Mouse (Mus musculus): Measurements from ENCODE around the gene Rbm6.

Rbm6 gene

DNA sequence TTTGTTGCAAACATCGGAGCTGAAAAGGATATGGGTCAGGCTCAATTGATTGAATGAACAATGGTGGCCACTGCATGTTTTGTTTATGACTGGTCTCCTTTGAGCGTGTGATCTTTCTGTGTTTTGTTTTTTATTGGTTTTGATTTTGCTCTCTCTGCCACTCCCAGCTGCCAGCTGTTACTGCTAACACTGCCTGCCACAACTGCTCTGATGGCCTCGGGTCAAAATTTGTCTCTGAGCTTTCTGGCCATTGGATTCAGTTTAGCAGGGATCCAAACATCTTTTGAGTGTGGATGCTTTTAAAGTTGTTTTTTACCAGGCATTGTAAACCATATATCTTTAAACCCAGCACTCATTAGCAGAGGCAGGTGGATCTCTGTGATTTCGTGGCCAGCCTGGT, 7.4 kb upstream of the Rbm6 start:
- DNase-seq (ENCODE audit: low read depth, low spot score): no peak

DNA sequence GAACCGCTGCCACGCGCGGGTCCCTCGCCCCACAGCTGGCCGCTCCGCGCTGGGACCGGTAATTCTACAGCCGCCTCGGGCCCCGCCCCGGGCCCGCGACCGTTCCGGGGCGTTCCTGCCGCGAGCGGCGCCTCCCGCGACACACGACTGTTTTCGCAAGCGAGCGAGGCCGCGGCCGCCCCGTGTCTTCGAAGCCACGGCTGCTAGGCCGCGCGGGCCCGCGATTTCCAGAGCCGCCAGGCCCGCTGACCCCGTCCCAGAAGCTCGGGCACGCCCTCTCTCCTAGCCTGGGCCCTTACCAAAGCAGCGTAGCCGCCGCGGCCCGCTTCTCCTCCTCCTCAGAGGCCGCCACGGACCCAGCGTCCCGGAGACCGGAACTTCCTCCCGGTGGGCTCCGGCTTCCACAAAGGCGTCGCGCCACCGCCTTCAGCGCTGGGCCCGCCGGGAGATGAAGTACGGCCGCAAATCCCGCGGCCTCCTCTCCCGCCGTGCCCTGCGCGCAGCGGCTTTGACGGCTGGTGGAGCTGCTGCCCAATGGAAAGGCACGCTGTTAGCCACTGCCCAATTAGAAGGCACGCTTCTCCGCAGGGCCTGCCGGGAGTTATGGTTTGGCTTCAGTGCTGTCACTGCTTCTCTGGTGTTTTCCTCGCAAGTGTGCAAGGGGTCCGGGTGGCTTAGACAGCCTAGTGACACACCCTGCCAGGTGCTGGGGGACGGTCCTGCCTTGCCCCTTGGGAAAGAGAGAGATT, 513 bp downstream of the Rbm6 start:
- DNase-seq (ENCODE audit: low read depth, low spot score): peak; percentile 99

DNA sequence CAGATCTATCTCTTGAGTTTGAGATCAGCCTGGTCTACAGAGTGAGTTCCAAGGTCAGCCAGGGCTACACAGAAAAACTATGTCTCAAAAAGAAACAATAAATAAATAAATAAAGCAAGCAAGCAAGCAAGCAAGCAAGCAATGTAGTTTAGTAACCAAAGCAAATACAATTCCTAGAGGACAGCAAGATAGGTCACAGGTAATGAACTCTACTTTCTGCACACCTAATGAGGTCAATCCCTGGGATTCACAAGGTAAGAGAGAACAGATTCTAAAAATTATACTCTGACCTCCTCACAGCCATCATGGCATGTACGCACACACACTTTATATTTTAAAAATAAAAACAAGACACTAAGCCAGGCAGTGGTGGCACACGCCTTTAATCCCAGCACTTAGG, 7.0 kb downstream of the Rbm6 start:
- DNase-seq (ENCODE audit: low read depth, low spot score): no peak

DNA sequence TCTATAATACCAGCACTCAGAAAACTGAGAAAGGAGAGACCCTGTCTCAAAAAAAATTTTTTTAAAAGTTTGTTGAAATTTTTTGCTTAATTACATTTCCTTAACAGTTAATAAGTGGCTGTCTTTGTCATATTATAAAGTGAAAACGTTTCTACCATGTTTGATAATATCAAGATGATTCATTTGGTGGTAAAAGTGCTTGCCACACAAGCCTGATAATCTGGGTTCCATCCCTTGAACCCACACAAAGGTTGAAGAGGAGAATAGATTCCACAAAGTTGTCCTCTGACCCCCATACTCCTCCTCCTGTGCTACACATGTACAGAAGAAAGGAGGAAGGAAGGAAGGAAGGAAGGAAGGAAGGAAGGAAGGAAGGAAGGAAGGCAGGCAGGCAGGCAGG, 8.5 kb downstream of the Rbm6 start:
- no peak for DNase-seq (ENCODE audit: low read depth, low spot score)

DNA sequence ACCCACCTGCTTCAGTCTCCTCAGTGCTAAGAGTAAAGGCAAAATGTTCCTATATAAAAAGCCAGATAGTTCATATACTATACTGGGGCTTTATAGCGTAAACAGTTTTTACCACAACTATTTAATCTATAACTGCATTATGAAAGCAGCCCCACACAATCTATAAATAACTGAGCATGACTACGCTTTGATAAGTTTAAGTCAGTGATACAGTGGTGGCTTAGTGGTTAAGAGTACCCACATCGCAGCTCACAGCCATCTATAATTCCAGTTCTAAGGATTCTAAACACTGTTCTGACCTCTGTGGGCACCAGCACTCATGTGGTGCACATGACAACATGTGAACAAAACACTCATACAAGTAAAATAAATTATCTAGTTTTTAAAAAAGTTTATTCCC, 14.7 kb downstream of the Rbm6 start:
- DNase-seq (ENCODE audit: low read depth, low spot score): no peak

DNA sequence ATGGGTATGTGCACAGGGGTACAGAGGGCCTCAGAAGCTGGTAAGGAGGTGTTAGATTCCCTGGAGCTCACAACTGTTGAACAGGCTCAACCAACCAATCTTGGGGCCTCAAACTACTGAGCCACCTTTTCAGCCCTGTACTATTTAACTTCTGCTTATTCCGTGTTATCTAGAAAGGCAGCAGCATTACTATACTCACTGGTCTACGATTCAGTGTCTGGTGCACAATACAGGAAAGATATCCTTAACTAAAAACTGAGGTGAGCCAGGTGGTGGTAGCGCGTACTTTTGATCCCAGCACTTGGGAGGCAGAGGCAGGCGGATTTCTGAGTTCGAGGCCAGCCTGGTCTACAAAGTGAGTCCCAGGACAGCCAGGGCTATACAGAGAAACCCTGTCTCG, 24.1 kb downstream of the Rbm6 start:
- DNase-seq (ENCODE audit: low read depth, low spot score): no peak

DNA sequence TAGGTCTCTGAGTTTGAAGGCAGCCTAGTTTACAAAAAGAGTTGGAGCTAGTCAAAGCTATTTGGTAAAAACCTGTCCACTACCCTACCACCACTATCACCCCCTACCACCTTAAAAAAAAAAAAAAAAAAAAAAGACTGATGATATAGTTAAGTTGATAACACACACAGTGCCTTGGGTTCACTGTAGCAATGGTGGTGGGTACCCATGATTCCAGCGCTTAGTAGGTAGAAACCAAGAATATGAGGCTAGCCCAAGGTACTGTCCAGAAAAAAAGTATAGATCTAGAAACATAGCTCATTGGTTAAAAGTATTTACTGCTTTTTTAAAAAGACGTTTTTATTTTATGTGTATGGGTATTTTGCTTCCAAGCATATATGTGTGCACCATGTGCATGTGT, 30.3 kb downstream of the Rbm6 start:
- no peak for DNase-seq (ENCODE audit: low read depth, low spot score)

DNA sequence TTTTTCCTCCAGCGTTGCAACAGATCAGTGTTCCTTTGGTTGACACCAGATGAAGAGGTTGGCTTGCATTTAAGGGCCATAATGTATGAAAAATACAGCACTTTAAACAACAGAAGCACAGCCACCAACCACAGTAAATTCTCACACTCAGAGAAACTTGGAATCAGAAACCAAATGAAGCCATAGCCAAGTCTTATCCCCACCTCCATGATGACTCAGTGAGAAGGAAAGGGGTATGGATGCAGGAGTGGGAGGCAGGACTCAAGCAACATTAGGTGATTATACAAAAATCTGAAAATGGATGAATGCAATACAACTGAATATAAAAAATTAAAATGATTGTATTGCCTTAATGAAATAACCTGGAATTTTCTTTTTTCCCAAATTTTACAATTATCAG, 34.2 kb downstream of the Rbm6 start:
- DNase-seq (ENCODE audit: low read depth, low spot score): peak; percentile 59

DNA sequence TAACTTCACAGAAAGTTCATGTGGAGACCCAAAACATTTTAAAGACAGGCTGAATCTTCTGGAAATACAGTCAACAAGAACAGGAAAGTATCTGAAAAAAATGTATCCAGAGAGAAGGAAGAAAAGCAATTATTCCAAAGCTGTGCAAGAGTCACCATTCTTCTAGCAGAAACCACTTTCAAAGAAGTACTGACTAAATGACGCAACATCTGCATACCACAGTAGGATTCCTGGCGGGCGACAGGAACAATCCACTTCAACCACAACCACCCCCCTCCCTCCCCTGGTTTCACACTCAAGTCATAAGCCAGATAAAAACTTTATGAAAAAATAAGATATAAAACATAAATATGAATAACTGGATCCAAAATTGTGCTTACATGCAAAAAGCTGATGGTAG, 39.2 kb downstream of the Rbm6 start:
- no peak for DNase-seq (ENCODE audit: low read depth, low spot score)

DNA sequence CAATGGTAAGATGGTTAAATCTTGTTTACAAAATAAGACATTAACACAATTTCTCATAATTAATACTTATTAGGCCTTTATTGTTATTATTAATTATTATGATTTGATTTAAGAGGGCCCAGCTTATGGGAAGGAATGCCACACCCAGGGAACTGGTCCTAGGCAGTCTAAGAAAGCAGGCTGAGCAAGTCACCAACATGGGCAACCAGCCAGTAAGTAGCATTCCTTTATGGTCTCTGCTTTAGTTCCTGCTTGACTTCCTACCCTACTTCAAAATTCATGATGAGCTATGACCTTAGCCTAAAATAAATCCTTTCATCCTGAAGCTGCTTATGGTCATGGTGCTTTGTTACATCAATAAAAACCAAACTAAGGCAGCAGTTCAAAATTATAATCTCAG, 41.3 kb downstream of the Rbm6 start:
- DNase-seq (ENCODE audit: low read depth, low spot score): no peak

DNA sequence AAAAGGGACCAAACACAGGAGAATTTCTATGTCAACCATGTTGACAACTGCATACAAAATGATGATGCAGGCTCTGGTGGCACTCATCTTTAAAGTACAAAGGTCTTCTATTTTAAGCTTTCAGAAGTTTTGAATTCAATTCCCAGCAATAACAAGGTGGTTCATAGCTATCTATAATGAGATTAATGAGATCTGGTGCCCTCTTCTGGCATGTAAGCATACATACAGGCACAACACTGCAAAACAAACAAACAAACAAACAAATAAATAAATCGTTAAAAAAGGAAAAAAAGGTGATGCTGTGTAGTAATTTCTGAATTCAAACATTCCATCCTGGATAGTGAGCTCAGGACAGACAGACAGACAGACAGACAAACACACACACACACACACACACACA, 60.9 kb downstream of the Rbm6 start:
- no peak for DNase-seq (ENCODE audit: low read depth, low spot score)

DNA sequence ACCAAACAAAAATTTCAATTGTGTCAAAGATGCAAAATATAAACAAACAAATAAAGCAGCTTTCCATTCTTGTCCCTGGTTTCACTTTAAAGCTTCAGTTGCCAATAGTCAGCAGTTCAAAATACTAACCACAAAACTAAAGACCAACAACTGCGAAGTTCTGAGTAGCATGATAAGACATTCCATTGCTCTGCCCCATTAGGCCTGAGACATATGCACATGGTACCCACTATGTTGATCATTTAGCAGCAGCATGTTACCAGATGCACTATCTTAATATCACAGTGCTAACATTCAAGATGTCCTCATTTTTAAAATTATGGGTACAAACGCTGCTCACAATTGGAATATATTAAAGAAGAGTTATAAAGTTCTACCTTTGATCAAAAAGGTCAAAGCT, 62.1 kb downstream of the Rbm6 start:
- no peak for DNase-seq (ENCODE audit: low read depth, low spot score)

DNA sequence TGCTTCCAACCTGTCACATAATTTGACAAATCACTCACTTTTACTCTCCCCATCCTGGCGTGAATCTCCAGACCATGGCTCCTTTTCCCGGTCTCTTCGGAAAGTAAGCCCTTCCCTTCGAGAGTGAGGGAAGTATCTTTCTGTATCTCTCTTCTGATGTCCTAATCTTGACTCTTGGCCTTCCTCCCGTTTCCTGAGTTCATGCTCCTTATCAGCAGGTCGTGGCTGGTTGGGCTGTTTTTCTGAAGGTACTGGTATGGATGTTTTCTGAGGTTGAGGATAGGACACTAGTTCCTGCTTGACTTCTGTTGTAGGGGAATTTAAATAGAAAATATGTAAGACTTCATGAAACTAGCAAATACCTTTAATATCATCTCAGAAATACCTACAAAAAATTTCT, 81.3 kb downstream of the Rbm6 start:
- no peak for DNase-seq (ENCODE audit: low read depth, low spot score)

DNA sequence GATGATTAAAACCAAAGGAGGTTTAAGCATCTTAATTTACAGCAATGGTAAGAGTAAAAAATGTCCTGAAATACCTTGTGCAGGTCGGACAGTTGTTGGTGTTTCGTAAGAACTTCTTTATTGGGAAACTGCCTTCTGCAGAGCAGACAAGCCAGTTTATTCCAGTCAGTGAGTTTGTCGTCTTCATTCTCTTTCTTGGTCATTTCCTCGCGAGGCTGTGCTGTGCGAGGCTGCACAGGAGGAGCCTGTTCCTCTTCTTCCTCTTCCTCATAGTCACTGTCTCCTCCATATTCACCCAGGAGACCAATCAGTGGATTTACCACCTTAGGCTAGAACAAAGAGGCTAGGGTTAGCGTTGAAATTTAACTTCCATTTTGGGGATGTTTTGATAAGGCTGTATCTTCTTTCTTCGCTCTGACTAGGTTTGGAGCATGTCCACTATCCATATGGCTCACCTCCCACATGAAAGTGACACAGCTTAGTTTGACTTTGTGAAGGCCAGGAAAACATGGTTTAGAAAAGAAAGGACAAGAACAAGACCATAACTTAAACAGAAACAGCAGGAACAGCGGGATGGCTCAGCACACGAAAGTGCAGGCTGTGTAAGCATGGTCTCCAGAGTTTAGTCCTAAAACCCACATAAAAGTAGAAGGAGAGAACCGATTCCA, 90.4 kb downstream of the Rbm6 start:
- peak; percentile 76 for DNase-seq (ENCODE audit: low read depth, low spot score)

DNA sequence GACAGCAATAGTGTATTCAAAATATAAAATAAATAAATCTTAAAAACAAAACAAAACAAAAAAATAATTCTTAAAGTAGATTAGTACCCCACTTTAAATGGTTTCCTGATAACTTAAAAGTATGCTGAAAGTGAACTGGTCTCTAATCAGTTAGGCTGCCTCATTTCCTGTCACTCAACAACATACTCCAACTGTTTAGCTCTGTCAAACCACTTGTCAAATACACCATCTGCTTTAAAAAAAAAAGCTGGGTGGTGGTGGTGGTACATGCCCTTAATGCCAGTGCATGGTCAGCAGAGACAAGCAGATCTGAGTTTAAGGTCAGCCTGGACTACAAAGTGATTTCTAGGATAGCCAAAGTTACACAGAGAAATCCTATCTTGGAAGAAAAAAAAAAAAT, 96.2 kb downstream of the Rbm6 start:
- DNase-seq (ENCODE audit: low read depth, low spot score): no peak

DNA sequence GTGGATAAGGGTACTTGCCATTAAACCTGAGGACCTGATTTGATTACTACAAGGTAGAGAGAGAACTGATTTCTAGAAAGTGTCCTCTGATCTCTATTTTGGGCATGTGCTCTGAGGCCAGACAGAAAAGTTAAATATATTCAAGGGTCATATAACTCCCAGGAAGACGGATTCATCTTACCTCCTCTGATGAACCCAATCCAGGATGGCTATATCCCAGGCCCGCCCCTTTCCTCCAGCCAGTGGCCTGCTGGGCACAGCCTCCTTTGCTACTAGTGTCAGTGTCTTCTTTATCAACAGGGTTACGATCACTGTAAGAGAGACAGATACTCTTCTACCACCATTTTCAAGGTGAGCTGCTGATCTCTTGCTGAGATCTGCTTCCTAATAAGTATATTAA, 98.6 kb downstream of the Rbm6 start:
- DNase-seq (ENCODE audit: low read depth, low spot score): no peak

DNA sequence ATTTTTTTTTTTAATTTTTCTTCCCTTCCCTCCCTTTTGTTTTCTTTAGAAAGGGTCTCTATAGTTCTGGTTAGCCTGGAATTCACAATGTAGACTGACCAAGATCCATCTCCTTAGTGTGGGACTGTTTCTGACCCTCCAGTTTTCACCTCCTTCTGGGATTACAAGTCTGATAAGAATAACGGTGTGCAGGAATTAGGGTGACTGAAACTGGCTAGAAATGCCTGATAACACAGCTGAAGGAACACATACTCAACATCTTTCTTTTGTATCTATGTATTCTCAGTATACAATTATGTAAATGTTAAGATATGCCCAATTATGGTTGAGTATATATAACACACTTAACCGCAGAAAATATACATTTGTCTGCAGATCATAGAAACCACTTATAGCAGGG, 101.3 kb downstream of the Rbm6 start:
- DNase-seq (ENCODE audit: low read depth, low spot score): no peak

DNA sequence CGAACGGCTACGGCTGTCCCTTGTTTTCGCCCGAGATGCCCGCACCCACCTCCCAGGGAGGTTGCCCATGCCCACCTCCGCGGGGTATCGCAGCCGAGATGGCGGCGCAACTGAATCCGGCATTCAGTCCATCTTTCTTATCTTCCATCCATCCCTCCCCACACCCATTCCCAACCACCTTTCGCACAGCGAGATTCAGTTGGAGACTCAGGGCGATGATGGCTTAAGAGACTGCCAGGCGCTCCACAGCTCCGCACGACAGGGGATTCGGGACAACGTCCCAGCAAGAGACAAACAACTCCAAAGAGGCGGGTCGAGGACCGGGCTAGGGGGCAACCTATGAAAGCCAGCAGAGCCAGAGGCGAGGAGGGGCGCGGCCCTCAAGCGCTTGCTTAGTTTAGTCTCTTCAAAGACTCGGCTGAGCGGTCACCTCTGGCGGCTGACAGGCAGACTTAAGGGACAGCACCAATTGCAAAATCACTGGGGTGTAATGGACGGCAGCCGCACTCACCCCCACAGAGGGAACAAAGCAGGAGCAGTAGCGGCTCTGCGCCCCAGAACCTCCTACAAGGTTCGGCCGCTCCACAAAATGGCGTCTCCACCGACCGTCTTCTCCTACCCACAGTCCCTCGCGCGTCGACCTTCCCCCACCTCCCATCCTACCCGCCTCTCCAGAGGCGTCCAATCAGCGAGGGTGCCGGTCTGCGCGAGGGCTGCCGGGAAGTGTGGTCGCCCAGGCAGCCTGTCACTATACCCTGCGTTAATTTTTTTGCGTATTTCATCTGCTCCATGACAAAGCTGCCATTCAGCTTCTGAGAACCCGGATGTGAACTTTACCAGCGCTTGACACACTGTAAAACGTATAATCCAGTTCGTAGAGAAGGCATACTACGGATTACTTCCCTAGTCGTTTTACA, 102.4 kb downstream of the Rbm6 start, which contains the start of gene Rbm5:
TSS of gene Rbm5 (minus strand) at position 623 of the 917 bp plus-strand sequence.
- DNase-seq (ENCODE audit: low read depth, low spot score): peak; percentile 98

DNA sequence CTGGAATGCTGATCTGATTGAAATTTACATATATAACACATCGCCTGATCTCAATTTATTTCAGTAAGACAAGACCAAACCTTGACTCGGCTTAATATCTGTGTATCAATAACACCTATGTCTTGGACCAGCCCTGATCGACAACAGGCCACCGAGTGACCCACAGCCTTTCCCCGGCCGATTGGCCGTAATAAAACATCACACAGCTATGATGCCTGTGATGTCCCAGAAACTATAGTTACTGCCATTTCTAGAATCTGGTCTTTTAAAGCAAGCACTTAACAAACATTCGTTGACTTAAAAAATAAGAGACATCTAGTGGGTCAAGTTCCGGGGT, 103.0 kb downstream of the Rbm6 start:
- DNase-seq (ENCODE audit: low read depth, low spot score): no peak

DNA sequence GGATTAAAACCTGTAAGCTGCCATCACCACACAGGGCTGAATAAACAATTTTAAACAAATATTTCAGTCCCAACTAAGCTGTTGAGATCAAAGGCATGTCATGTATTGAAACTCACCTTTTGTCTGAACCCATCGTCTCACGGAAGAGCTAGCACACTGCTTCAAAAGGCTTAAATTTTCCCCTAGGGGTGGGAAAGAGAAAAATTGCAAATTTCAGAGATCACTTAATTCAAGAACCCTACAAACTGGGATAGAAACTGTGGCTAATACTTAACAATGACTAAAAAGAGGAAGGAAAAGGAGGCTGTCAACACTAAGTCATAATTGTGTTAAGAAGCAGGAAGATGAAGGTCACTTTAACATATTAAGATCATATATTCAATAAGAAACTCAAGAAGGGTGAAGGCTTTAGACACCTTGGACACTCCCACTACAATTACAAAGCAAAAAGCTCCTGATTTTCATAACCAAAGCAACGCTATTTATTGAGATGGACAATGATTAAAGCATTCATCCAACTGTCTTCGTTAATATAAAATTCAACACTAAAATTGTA, 103.5 kb downstream of the Rbm6 start:
- no peak for DNase-seq (ENCODE audit: low read depth, low spot score)

DNA sequence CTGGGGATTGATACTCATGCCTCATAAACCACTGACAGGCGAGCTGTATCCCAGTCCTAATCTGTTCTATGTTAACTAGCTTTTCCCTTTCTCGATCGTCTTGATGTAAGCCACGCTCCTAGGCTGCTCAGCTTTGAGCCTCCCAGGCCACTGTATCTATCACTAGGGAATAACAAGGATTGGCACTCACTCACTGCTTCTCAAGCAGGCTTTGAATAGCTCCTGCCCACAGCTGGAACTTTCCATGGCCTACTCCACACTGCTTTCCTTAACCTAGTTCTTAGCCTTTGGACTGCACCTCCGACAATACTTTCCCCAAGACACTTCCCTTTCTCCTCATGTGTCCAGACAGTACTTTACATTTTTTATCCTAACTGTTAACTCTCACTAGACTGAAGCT, 104.2 kb downstream of the Rbm6 start:
- DNase-seq (ENCODE audit: low read depth, low spot score): peak; percentile 16

DNA sequence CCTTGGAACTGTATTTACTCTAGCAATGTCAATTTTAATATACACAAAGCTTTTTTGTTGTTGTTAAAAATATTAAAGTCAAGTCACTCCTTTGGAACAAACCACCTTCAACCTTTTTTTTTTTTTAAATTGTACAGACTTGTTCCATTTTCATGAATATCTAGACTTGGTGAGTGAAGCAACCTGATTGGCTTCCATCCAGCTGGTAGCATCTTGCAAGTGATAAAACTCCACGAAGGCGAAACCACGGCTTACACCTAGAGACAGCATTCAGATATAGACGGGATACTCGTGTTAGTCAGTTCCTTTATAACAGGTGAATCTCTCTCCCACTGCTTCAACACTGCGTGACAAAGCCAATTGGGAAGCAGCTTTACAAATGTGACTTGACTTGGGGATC, 113.4 kb downstream of the Rbm6 start:
- no peak for DNase-seq (ENCODE audit: low read depth, low spot score)
